Mouse (Mus musculus): ENCODE data around the gene Bphl. TPM values are rescaled to one million over a fixed set of nuclear protein-coding genes. Genes with fewer than 3 reads are reported as not detected.

Gene Bphl
- polyA plus RNA-seq, 1 experiment = 27.7 TPM

DNA sequence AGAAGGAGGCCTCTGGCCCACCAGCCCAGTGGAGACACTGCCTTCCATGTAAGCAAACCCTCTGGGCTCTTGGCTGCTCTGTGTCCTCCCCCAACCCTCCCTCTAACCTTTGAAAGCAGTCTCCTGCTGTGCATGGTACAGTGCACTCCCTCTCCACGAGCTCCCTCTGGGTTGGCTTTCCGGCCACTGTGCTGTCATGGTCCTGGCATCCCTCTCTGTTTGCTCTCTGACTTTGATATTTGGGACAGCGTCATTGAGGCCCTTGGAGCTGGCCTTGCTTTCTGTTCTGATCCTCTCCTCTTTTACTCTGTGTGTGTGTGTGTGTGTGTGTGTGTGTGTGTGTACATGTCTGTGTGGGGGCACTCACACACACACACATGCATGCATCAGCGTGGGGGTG is 17.0 kb downstream of the Bphl start:
- Histone ChIP-seq H3K36me3 (ENCODE audit: control insufficient read depth, insufficient read depth) (peaks cover 4% of the 10 kb centered on the region), H3K27me3 (ENCODE audit: control insufficient read depth, insufficient read depth, insufficient read length) (no peaks in the 10 kb centered on the region), H3ac (ENCODE audit: control insufficient read depth, insufficient read length) (no peak overlapping the region), H3K4me3 (no peak overlapping the region), H3K79me2 (ENCODE audit: control insufficient read depth, insufficient read depth) (no peaks in the 10 kb centered on the region), H3K4me2 (ENCODE audit: low read depth) (no peak overlapping the region)
- TF ChIP-seq E2F4 (IDR thresholded peaks at IDR 0.05; ENCODE audit: insufficient read depth) (no peak), USF1 (IDR thresholded peaks at IDR 0.05; ENCODE audit: low read depth) (no peak), REST (IDR thresholded peaks at IDR 0.05; ENCODE audit: insufficient read depth, insufficient read length) (no peak), CEBPB (IDR thresholded peaks at IDR 0.05; ENCODE audit: insufficient read depth, poor library complexity, severe bottlenecking) (no peak), POLR2AphosphoS2 (IDR thresholded peaks at IDR 0.05; ENCODE audit: insufficient read length, low read depth) (no peak), MYOG (IDR thresholded peaks at IDR 0.05; ENCODE audit: control insufficient read depth in 1 of 3, insufficient read depth in 1 of 3, insufficient read length in 2 of 3, low read depth in 2 of 3) (no peak), SRF (IDR thresholded peaks at IDR 0.05; ENCODE audit: control insufficient read depth, insufficient read length, low read depth) (no peak), POLR2A (IDR thresholded peaks at IDR 0.05; ENCODE audit: insufficient read length, low read depth) (no peak), TCF12 (IDR thresholded peaks at IDR 0.05; ENCODE audit: insufficient read depth, poor library complexity, severe bottlenecking) (no peak), TCF3 (IDR thresholded peaks at IDR 0.05; ENCODE audit: insufficient read length, low read depth) (no peak), MYOD1 (IDR thresholded peaks at IDR 0.05; ENCODE audit: control insufficient read depth in 1 of 3, insufficient read length in 2 of 3, low read depth in 2 of 3) (no peak), MAX (IDR thresholded peaks at IDR 0.05; ENCODE audit: low read depth) (no peak)

DNA sequence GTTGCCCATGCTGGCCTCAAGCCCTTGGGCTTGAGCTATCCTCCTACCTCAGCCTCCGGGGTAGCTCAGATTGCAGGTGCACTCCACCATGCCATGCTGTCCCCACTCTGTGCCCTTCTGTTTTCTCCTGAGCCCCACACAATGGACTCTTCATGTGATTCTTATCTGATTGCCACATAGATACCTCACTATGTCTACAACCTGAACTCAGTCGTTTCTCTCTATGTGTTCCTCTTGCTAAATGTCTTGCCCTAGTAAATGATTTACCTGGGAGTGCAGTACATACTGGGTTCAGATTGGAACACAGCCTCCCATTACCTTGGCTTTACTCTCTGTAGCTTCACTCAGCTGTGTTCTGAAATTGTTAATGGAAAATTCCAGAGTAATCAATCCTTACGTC is 17.6 kb downstream of the Bphl start:
- H3K4me3 ChIP-seq = no peak overlapping the region
- no peak overlapping the region for H3K4me2 ChIP-seq (ENCODE audit: low read depth)
- no peaks in the 10 kb centered on the region for H3K79me2 ChIP-seq (ENCODE audit: control insufficient read depth, insufficient read depth)
- TF ChIP-seq USF1 (IDR thresholded peaks at IDR 0.05; ENCODE audit: low read depth) = no peak
- TF ChIP-seq MYOD1 (IDR thresholded peaks at IDR 0.05; ENCODE audit: control insufficient read depth in 1 of 3, insufficient read length in 2 of 3, low read depth in 2 of 3) = no peak
- TF ChIP-seq MAX (IDR thresholded peaks at IDR 0.05; ENCODE audit: low read depth) = no peak
- no peak for TF ChIP-seq REST (IDR thresholded peaks at IDR 0.05; ENCODE audit: insufficient read depth, insufficient read length)
- no peak for TF ChIP-seq TCF3 (IDR thresholded peaks at IDR 0.05; ENCODE audit: insufficient read length, low read depth)
- no peak for TF ChIP-seq SRF (IDR thresholded peaks at IDR 0.05; ENCODE audit: control insufficient read depth, insufficient read length, low read depth)
- TF ChIP-seq POLR2AphosphoS2 (IDR thresholded peaks at IDR 0.05; ENCODE audit: insufficient read length, low read depth) = no peak
- TF ChIP-seq CEBPB (IDR thresholded peaks at IDR 0.05; ENCODE audit: insufficient read depth, poor library complexity, severe bottlenecking) = no peak
- no peak for TF ChIP-seq E2F4 (IDR thresholded peaks at IDR 0.05; ENCODE audit: insufficient read depth)
- peaks cover 4% of the 10 kb centered on the region for H3K36me3 ChIP-seq (ENCODE audit: control insufficient read depth, insufficient read depth)
- H3K27me3 ChIP-seq (ENCODE audit: control insufficient read depth, insufficient read depth, insufficient read length) = no peaks in the 10 kb centered on the region
- H3ac ChIP-seq (ENCODE audit: control insufficient read depth, insufficient read length) = no peak overlapping the region

DNA sequence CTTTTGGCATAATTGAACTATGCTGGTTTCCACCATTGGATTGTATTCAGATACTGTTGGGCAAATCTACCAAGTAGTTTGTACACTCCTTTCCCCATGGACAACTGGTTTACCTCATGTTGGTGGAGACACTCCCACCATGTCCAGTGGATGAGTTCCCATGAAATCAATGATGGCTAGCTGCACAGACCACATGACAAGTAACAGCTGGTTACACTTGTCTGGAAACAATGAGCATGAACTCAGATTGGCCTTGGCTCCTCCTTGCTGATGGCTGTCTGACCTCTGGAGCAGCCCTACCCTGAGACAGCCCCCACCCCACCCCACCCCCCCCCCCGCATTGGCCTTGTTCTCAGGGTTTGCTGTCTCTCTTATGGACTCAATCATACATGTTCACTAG is 19.9 kb downstream of the Bphl start:
- Histone ChIP-seq H3ac (ENCODE audit: control insufficient read depth, insufficient read length) (no peak overlapping the region), H3K4me2 (ENCODE audit: low read depth) (no peak overlapping the region), H3K4me3 (no peak overlapping the region), H3K79me2 (ENCODE audit: control insufficient read depth, insufficient read depth) (no peaks in the 10 kb centered on the region), H3K27me3 (ENCODE audit: control insufficient read depth, insufficient read depth, insufficient read length) (no peaks in the 10 kb centered on the region), H3K36me3 (ENCODE audit: control insufficient read depth, insufficient read depth) (peaks cover 4% of the 10 kb centered on the region)
- TF ChIP-seq MAX (IDR thresholded peaks at IDR 0.05; ENCODE audit: low read depth) (no peak), TCF12 (IDR thresholded peaks at IDR 0.05; ENCODE audit: insufficient read depth, poor library complexity, severe bottlenecking) (no peak), MYOG (IDR thresholded peaks at IDR 0.05; ENCODE audit: control insufficient read depth in 1 of 3, insufficient read depth in 1 of 3, insufficient read length in 2 of 3, low read depth in 2 of 3) (peak in 1 of 3 experiments; percentile 63), POLR2A (IDR thresholded peaks at IDR 0.05; ENCODE audit: insufficient read length, low read depth) (no peak), MYOD1 (IDR thresholded peaks at IDR 0.05; ENCODE audit: control insufficient read depth in 1 of 3, insufficient read length in 2 of 3, low read depth in 2 of 3) (peak in 2 of 3 experiments; percentile 60 to 61)

GRCm38 (mm10) chr13:34060061-34060460 is 22.7 kb downstream of the Bphl start:
- no peaks in the 10 kb centered on the region for H3K79me2 ChIP-seq (ENCODE audit: control insufficient read depth, insufficient read depth)
- no peak overlapping the region for H3K4me3 ChIP-seq
- H3K4me2 ChIP-seq (ENCODE audit: low read depth) = no peak overlapping the region
- TF ChIP-seq MYOG (IDR thresholded peaks at IDR 0.05; ENCODE audit: control insufficient read depth in 1 of 3, insufficient read depth in 1 of 3, insufficient read length in 2 of 3, low read depth in 2 of 3) (no peak), MYOD1 (IDR thresholded peaks at IDR 0.05; ENCODE audit: control insufficient read depth in 1 of 3, insufficient read length in 2 of 3, low read depth in 2 of 3) (no peak), TCF3 (IDR thresholded peaks at IDR 0.05; ENCODE audit: insufficient read length, low read depth) (no peak)
- H3K36me3 ChIP-seq (ENCODE audit: control insufficient read depth, insufficient read depth) = peaks cover 4% of the 10 kb centered on the region
- no peak overlapping the region for H3ac ChIP-seq (ENCODE audit: control insufficient read depth, insufficient read length)
- no peaks in the 10 kb centered on the region for H3K27me3 ChIP-seq (ENCODE audit: control insufficient read depth, insufficient read depth, insufficient read length)

GRCm38 (mm10) chr13:34062466-34062865 is 25.1 kb downstream of the Bphl start:
- no peaks in the 10 kb centered on the region for H3K27me3 ChIP-seq (ENCODE audit: control insufficient read depth, insufficient read depth, insufficient read length)

More at GRCm38 (mm10) chr13:34062466-34062865, 25.1 kb downstream of the Bphl start:
- peaks cover 4% of the 10 kb centered on the region for H3K36me3 ChIP-seq (ENCODE audit: control insufficient read depth, insufficient read depth)
- no peak overlapping the region for H3K4me3 ChIP-seq
- H3ac ChIP-seq (ENCODE audit: control insufficient read depth, insufficient read length) = no peak overlapping the region
- TF ChIP-seq TCF3 (IDR thresholded peaks at IDR 0.05; ENCODE audit: insufficient read length, low read depth) (no peak), SRF (IDR thresholded peaks at IDR 0.05; ENCODE audit: control insufficient read depth, insufficient read length, low read depth) (no peak), CEBPB (IDR thresholded peaks at IDR 0.05; ENCODE audit: insufficient read depth, poor library complexity, severe bottlenecking) (no peak), POLR2AphosphoS2 (IDR thresholded peaks at IDR 0.05; ENCODE audit: insufficient read length, low read depth) (no peak), REST (IDR thresholded peaks at IDR 0.05; ENCODE audit: insufficient read depth, insufficient read length) (no peak), MAX (IDR thresholded peaks at IDR 0.05; ENCODE audit: low read depth) (no peak), E2F4 (IDR thresholded peaks at IDR 0.05; ENCODE audit: insufficient read depth) (no peak), MYOG (IDR thresholded peaks at IDR 0.05; ENCODE audit: control insufficient read depth in 1 of 3, insufficient read depth in 1 of 3, insufficient read length in 2 of 3, low read depth in 2 of 3) (no peak), POLR2A (IDR thresholded peaks at IDR 0.05; ENCODE audit: insufficient read length, low read depth) (no peak), MYOD1 (IDR thresholded peaks at IDR 0.05; ENCODE audit: control insufficient read depth in 1 of 3, insufficient read length in 2 of 3, low read depth in 2 of 3) (no peak)
- H3K4me2 ChIP-seq (ENCODE audit: low read depth) = no peak overlapping the region
- no peaks in the 10 kb centered on the region for H3K79me2 ChIP-seq (ENCODE audit: control insufficient read depth, insufficient read depth)

Data from myocyte (in vitro differentiated cells).